Mouse (Mus musculus): ENCODE measurements around the gene Gsg1l.

DNA sequence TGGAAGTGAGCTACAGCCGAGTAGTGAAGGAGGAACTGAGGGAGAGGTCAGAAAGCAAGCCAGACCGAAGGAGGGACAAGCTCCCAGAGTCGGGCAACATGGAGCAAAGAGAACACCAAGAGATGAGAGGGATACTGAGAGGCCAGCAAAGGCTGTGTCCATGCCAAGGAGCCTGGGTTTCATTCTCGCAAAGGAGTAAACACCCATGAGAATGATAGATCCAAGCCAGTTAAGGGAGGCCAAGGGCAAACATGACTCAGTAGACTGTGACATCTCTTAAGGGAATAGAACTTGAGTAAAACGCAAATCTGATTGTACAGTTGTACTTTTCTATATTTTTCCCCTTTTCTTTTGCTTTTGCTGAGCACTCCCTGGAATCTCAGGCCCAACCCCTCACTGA is 137.6 kb downstream of the Gsg1l start:
- no peak for TF ChIP-seq GATA1 (IDR thresholded peaks at IDR 0.05; ENCODE audit: borderline replicate concordance, low read length)
- TF ChIP-seq FLI1 (IDR thresholded peaks at IDR 0.05; ENCODE audit: low read length) = no peak
